Mouse (Mus musculus) cerebellum, adult 2 months (tissue): ENCODE measurements around the gene Clcn2. TPM values are rescaled to one million over a fixed set of nuclear protein-coding genes. Genes with fewer than 3 reads are reported as not detected.

Experiments used
- DNase-seq, 2 experiments: peaks; one replicate each; pipeline ENCODE4 v3.0.0; 2021
- H3K27ac ChIP-seq: fragments of 200-500 bp; 2 replicates; pipeline ENCODE4 v1.5.1; 2012; ENCODE audit warnings: low read length, control low read depth, inconsistent platforms; ENCODE audit not compliant: insufficient read depth
- H3K27me3 ChIP-seq: fragments of 200-500 bp; 2 replicates; pipeline ENCODE4 v1.6.1; 2012; ENCODE audit warnings: inconsistent platforms, mild to moderate bottlenecking, low read length, moderate library complexity; ENCODE audit not compliant: control insufficient read depth, insufficient read depth
- H3K4me1 ChIP-seq: fragments of 200-500 bp; 2 replicates; pipeline ENCODE4 v1.6.1; 2011; ENCODE audit warnings: low read length; ENCODE audit not compliant: control insufficient read depth, insufficient read depth
- H3K4me3 ChIP-seq: fragments of 200-500 bp; replicated peaks from 2 replicates; pipeline ENCODE3; 2011; ENCODE audit warnings: mild to moderate bottlenecking, low read depth, low read length, control low read depth; ENCODE audit not compliant: insufficient read depth
- CTCF ChIP-seq: fragments of 200-500 bp; IDR thresholded peaks from 2 replicates; pipeline ENCODE4 v1.5.1; 2011; ENCODE audit warnings: low read depth, mild to moderate bottlenecking, control low read depth, low read length, moderate library complexity, borderline replicate concordance; ENCODE audit not compliant: insufficient read depth
- POLR2A ChIP-seq: fragments of 200-500 bp; IDR thresholded peaks from 2 replicates; pipeline ENCODE4 v1.6.1; 2011; ENCODE audit warnings: low read length, control low read depth, borderline replicate concordance; ENCODE audit not compliant: insufficient read depth
- WGBS: fragments of 180-500 bp; shearing (Covaris S2); methylation state at CpG from one replicate; pipeline ENCODE4 v1.1.7; 2018; 5-methylcytosine and 5-hydroxymethylcytosine counted together
- polyA plus RNA-seq: library from polyadenylated mRNA; depleted of rRNA; stranded (reverse); fragments of >200 nt; gene quantifications from 2 replicates; pipeline ENCODE4 v1.2.3, GENCODE M21; 2012

The Clcn2 gene
- polyA plus RNA-seq, 1 experiment, result 94.4 TPM

DNA sequence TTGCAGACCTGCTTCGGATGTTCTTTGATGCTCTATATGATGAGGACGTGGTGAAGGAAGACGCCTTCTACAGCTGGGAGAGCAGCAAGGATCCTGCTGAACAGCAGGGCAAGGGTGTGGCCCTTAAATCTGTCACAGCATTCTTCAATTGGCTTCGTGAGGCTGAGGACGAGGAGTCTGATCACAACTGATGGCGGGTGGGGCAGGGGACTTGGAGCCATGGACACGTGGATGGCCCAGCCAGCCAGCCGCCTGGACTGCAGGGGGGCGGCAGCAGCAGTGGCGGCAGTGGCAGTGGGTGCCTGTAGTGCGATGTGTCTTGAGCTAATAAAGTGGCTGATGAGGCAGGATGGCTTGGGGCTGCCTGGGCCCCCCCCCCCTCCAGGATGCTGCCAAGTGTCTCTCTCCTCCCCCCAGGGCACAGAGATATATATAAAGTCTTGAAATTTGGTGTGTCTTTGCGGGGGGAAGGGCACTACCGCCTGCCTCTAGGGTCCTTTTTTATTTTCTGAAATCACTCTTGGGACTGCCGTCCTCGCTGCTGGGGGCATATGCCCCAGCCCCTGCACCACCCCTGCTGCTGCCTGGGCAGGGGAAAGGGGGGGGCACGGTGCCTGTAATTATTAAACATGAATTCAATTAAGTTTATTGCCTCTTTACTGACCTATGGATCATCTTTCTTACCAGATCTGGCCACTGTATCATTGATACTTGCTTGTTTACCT is 25.1 kb downstream of the Clcn2 start:
- 41% methylated on average over 16 of the region's 16 CpGs for WGBS
- peak; percentile 38 to 39 for DNase-seq

DNA sequence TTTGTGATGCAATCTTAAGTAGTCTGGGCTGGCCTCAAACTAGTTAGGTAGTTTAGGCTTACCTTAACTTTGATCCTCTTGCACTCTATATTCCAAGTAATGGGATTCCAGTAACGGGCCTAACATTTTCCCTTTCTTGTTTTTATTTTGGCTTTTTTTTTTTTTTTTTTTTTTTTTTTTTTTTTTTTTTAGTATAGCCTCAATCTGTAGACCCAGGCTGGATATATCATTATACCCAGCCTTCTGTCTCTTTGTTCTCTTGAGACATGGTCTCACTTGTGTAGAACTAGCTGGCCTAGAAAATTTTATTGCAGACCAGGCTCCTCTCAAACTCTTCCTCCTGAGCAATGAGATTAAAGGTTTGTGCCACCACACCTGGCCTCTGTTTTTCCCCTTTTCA is 25.9 kb downstream of the Clcn2 start:
- no peak for TF ChIP-seq POLR2A
- no peak for TF ChIP-seq CTCF
- DNase-seq, result no peak
- H3K27me3 ChIP-seq, result no peaks in the 10 kb centered on the region
- 74% methylated on average over 1 of the region's 1 CpGs for WGBS
- H3K27ac ChIP-seq, result no peak overlapping the region
- H3K4me3 ChIP-seq, result no peak overlapping the region
- no peaks in the 10 kb centered on the region for H3K4me1 ChIP-seq

More for the DNA sequence above, 25.1 kb downstream of the Clcn2 start:
- no peaks in the 10 kb centered on the region for H3K4me1 ChIP-seq
- H3K4me3 ChIP-seq, result no peak overlapping the region
- TF ChIP-seq CTCF (no peak), POLR2A (no peak)
- H3K27me3 ChIP-seq, result no peaks in the 10 kb centered on the region
- peak overlapping the region; percentile 37 for H3K27ac ChIP-seq

DNA sequence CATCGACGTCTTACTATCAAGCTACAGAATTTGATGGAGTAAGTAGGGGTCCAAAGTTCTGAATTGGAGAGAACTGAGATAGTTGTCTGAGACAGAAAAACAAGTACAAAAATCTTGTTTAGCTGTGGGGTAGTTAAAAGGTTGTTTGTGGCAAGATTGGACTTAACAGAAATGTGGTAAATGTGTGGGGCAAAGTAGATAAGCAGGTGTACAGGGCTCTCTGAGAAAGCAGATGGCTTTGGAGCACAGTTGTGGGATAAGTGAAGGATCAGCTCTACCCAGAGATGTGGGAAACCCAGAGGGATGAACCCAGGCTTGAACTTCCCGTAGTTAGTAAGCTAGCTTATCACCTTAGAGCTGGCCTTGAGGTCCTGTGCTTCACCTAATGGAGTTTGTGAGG is 26.8 kb downstream of the Clcn2 start:
- Histone ChIP-seq H3K27me3 (no peaks in the 10 kb centered on the region), H3K4me3 (no peak overlapping the region), H3K27ac (no peak overlapping the region), H3K4me1 (no peaks in the 10 kb centered on the region)
- no peak for DNase-seq
- TF ChIP-seq POLR2A (no peak), CTCF (no peak)
- 92% methylated on average over 3 of the region's 3 CpGs for WGBS

DNA sequence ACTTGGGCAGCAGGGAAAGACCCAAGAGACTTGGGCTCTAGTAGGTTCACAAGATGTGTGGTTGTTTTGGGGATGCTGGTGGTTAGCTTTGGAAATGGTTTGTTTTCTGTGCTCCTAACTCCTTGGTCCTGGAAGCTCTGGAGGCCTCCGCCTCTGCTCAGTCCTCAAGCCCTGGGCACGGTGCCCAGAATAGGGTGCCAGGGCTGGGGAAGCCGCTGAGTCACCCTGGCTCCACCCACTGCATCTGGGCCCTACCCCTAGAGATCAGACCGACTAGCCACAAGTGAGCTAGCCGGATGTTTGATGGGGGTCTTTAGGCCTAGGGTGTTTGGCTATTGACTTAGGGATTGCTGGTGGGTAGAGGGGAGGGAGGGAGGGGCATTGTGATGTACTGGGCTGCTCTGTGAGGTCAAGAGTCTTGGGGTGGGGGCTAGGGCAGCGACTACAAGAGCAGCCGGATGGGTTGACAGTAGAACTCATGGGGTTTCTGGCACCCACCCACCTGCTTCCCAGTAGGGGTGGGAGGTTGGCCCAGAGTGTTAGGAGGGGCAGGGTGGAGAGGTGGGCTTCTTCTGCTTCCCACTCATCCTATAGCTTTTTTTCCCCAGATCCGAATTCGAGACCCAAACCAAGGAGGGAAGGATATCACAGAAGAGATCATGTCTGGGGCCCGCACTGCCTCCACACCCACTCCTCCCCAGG is 39.4 kb downstream of the Clcn2 start:
- DNase-seq, result peak; percentile 81 to 87
- WGBS, result 25% methylated on average over 10 of the region's 10 CpGs
- no peaks in the 10 kb centered on the region for H3K27me3 ChIP-seq
- H3K4me1 ChIP-seq, result peaks cover 19% of the 10 kb centered on the region
- H3K4me3 ChIP-seq, result no peak overlapping the region
- H3K27ac ChIP-seq, result no peak overlapping the region
- no peak for TF ChIP-seq CTCF
- no peak for TF ChIP-seq POLR2A

DNA sequence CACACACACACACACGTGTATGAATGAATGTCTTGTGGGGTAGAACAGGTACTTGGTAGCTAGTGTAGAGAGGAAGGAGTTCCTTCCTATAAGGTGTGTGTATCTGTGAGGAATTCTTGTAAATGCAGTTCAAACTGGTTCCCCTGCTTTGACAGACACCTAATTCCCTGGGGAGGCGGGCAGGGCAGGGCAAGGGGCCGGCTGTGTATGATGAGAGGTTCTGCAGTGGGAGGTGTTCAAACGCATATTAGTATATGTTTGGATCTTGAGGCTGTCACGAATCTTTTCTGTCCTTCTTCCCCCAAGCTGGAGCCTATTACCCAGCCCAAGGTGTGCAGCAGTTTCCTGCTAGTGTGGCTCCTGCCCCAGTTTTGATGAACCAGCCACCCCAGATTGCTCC is 40.2 kb downstream of the Clcn2 start:
- Histone ChIP-seq H3K27ac (no peak overlapping the region), H3K27me3 (no peaks in the 10 kb centered on the region), H3K4me1 (peaks cover 19% of the 10 kb centered on the region), H3K4me3 (no peak overlapping the region)
- WGBS, result 64% methylated on average over 5 of the region's 5 CpGs
- DNase-seq, result no peak
- no peak for TF ChIP-seq POLR2A
- TF ChIP-seq CTCF, result no peak

DNA sequence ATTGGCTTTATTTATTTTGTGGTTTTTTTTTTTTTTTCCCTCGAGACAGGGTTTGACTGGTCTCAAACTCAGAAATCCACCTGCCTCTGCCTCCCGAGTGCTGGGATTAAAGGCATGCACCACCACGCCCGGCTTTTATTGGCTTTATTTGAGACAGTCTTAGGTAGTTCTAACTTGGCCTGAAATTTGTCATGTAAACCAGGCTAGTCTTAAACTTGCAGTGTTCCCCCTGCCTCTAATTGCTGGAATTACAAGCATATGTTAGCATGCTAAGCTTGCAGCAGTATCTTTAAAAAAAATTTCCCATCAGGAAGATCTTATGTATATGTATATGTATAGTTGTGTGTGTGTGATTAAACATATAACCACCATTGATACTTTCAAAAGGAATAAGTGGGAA is 40.8 kb downstream of the Clcn2 start:
- Histone ChIP-seq H3K27ac (no peak overlapping the region), H3K4me3 (no peak overlapping the region), H3K4me1 (peaks cover 19% of the 10 kb centered on the region), H3K27me3 (no peaks in the 10 kb centered on the region)
- 82% methylated on average over 4 of the region's 4 CpGs for WGBS
- no peak for TF ChIP-seq POLR2A
- TF ChIP-seq CTCF, result no peak
- no peak for DNase-seq

DNA sequence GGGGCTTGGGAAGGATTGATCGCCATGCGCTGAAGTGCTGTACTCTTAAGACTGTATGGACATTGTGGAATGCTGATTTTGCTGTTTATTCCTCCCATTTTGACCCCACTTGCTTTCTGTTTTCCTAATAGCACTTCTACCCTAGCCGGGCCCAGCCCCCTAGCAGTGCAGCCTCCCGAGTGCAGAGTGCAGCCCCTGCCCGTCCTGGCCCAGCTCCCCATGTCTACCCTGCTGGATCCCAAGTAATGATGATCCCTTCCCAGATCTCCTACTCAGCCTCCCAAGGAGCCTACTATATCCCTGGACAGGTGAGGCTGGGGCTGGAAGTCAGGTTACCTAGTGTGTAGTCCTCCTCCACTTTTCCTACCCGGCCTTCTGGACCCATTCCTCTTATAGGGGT is 42.3 kb downstream of the Clcn2 start:
- Histone ChIP-seq H3K27me3 (no peaks in the 10 kb centered on the region), H3K4me3 (no peak overlapping the region), H3K4me1 (peaks cover 19% of the 10 kb centered on the region), H3K27ac (no peak overlapping the region)
- WGBS, result 82% methylated on average over 6 of the region's 6 CpGs
- no peak for DNase-seq
- TF ChIP-seq POLR2A, result no peak
- no peak for TF ChIP-seq CTCF
